Mouse (Mus musculus): ENCODE results near the gene Plin2. TPM values are rescaled to one million over a fixed set of nuclear protein-coding genes. Genes with fewer than 3 reads are reported as not detected.
"Not testable (repeated sequence)": the region's sequence is repeated elsewhere in the genome, so short reads cannot be mapped to it uniquely, and the experiment has no call there.

Plin2 gene
- total RNA-seq, 2 experiments from 2014 or later, result 69.6 to 84.5 TPM

GRCm38 (mm10) chr4:86683746-86684145 is 13.9 kb upstream of the Plin2 start:
- DNase-seq, result no peak

DNA sequence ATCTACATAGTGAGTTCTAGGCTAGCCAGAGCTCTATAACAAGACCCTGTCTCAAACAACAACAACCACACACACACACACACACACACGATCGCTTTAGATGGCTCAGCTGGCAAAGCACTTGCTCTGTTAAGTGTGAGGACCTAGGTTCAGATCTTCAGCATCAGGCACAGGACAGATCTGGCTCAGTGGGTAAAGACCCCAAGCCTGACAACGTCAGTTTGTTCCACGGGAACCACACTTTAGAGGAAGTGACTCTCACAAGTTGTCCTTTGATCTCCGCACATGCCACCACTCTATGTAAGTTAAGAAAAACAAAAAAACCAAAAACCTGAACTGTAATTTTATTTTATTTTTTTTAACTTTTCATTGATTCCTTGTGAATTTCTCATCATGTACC is 13.4 kb upstream of the Plin2 start:
- no peak for DNase-seq

- DNase-seq, result no peak
Observed at GRCm38 (mm10) chr4:86681846-86682245, 12.0 kb upstream of the Plin2 start.

DNA sequence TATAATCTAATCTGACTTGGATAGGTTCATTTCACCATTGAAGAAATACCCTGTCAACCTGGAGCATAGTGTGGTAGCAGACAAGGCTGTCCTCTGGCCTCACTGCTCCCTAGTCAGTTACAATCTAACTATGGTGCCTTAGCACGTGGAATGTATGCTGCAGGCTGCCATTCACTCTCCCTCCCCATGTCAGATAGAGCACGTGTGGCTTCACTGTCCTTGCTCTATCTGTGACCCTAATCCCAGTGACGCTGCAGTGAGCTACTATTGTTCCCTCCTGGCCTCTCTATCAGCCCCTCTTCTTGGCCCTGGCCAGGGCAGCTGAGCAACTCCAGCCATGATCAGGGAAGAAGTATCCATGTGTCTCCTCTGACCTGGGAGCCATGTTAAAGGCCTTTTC is 11.6 kb upstream of the Plin2 start:
- no peak for DNase-seq

DNA sequence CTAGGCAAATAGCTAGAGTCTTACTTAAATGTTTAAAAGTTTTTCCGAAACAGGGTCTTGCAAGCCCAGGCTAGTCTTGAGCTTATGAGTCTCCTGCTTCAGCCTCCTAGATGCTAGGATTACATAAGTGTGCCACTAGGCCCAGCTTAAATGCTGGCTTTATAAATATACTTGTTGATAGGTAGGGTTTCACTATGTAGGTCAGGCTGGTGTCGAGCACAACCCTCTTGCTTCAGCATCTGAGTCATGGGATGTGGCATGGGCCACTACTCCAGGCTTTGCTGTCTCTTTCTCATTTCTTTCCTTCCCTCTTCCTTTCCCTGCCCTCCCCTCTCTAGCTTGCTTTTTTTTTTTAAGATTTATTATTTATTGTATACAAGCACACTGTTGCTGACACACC is 9.8 kb upstream of the Plin2 start:
- DNase-seq, result no peak

DNA sequence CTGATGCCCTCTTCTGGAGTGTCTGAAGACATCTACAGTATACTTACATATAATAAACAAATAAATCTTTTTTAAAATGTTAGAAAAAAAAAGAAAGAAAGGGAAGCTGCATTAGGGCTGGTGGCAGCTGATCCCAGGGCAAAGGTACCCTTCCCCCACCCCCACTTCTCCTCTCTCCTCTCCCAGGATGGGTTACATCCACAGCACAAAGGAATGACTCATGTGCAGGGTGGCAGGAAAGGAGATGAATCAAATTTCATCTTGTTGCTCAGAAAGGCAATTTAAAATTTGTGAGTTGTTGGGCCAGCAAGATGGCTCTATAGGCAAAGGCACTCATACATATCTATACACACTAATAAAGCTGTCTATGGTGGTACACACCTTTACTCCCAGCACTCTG is 6.9 kb upstream of the Plin2 start:
- DNase-seq, result no peak

DNA sequence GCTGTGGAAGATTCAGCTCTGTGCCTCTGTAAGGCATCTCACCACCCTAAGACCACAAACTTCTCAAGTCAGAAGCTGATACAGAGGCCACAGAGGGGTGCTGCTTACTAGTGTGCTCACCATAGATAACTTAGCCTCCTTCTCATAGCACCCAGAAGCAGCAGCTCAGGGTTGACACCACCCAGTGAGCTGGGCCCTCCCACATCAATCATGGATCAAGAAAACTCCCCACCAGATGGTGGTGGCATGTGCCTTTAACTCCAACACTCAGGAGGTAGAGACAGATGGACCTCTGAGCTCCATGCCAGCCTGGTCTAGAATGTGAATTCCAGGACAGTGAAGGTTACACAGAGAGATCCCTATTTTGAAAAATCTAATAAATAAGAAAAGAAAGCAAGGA is 4.9 kb upstream of the Plin2 start:
- not testable (repeated sequence) for DNase-seq

GRCm38 (mm10) chr4:86674150-86674549 is 4.3 kb upstream of the Plin2 start:
- not testable (repeated sequence) for DNase-seq

DNA sequence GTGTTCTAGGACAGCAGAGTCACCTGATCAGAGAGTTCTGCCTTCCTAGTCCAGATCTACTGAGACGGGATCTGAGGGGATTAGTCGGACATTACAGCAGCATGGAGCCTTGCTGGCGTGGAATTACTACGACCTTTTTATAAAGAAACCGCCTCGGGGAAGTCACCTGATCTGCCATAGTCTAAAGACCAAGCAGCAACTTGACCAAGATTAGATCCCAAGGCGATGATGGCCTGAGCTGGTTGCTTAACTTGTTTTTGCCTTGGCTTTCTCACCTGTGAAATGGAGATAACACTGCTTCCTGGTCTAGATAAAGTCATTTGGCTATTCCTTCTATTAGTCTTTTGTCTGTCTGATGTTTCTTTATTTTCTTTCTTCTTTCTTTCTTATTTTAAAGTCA is 2.6 kb upstream of the Plin2 start:
- no peak for DNase-seq

- no peak for DNase-seq
Observed at GRCm38 (mm10) chr4:86671803-86672202, 1.9 kb upstream of the Plin2 start.

DNA sequence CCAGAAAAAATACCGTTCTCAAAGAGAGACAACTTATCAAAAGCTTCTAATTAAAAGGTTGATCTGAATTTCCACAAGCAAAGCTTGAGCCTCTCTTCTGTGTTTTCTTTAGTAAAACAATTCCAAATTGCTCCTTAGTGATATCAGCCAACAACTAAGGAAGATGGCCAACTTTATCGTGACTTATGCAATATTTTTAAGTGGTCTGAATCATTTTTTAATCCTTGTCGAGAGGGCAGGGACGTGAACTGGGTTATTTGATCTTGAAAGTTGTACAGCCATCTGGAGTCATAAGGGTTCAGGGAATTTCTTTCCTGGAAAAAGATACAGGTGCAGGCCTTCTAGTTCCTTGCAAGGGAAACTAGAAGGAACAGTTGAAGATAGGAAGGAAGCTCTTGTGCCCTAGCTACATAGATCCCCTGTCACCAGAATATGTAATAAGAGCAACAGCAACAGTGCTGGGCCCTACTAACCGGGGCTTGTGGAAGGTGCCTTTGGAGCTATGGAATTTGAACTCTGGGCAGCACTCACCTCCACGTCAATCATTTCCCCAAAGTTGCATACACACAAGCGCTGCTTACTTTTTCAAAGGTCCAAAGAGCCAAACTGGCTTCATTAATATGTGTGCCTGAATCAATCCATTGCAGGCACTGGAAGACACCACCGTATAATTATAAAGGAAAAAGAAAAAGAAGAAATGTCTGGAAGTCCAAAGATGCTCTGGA is 884 bp upstream of the Plin2 start:
- DNase-seq, result no peak

- DNase-seq, result not testable (repeated sequence)
Observed at GRCm38 (mm10) chr4:86669241-86669753, 563 bp downstream of the Plin2 start.

DNA sequence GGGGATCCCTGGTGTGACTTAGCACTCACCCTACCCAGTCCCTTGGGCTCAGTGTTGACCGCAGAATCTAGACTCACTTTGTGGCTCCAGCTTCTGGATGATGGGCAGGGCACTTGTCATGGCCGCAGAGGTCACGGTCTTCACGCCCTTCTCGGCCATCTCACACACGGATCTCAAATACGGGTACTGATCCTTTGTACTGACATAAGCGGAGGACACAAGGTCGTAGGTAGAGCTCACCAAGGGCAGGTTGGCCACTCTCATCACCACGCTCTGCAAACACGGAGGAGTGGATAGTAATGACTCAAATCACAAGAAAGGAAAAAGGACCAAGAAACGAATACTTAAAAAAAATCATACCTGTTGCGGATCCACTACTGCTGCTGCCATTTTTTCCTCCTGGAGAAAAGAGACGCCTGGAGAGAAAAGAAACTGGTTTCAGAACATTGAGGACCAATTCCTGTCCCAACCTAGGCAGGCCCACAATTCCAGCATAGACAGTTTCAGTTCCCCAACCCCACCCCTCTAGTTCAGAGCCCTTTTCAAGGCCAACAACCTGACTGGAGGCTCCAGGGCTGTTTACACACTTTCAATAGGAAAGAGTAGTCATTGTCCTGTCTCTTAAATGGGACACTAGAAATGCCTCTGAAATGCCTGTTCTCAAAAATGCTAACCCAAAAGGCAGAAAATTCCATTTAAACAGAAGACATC is 1.4 kb downstream of the Plin2 start:
- no peak for DNase-seq

DNA sequence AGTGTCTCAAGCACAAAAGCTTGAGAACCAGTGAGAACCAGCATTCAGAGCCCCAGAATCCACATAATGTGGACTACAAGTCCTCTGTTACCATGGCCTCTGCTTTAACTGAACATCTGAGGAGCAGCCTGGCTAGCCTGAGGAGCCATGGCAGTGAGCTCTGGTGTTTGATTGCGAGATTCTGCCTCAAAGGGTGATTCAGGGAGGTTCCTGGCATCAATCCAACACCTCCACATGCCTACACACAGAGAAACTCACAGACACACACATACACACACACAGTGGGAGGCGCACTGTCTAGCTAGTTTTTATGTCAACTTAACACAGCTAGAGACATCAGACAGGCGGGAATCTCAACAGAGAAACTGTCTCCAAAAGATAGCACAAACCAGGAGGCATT is 4.3 kb downstream of the Plin2 start:
- no peak for DNase-seq

- DNase-seq, result no peak
Observed at GRCm38 (mm10) chr4:86663919-86664318, 5.9 kb downstream of the Plin2 start.

DNA sequence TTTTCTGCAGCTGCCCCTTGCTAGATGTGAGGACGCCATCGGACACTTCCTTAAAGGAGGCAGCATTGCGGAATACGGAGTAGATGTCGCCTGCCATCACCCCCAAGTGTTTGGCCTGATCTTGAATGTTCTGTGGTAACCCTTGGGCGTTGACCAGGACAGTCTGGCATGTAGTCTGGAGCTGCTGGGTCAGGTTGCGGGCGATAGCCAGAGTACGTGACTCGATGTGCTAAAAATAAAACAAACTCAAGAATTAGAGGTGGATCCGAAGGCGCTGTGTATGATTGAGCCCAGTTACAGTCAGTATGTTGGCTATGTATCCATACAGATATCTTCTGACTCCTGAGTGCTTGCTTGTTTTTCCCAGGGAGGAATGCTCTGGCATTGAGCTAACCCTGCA is 12.7 kb downstream of the Plin2 start:
- peak; percentile 45 for DNase-seq

- not testable (repeated sequence) for DNase-seq
Observed at GRCm38 (mm10) chr4:86656410-86656809, 13.4 kb downstream of the Plin2 start.

DNA sequence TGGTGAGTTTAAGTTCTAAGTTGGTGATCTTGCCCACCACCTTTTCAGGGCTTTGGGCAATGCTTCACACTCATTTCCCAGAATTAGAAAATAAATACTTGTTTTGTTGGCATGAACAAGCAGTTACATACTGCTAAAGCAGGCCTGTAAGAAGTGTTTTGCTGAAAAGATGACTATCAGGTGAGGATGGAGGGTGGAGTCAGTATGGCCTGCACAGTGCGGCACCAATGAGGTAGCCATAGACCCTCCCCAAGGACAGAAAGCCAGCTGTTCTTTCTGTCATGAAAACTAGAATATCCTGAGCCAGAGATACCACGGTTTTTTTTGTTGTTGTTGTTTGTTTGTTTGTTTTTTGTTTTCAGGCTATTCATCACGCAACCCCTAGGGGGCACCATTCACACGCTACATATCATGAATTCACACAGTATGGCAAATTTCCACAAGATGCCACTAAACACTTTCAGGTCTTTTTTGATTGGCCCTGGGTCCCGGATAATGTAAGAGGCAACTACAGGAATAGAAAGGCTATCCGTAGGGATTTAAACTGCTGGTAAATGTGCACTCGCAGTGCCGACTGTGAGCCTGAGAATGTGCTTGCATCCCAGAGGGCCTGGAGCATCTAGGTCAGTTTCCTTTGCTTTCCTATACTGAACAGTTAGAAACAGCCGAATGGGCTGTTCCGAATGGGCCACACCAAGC is 18.0 kb downstream of the Plin2 start:
- DNase-seq, result no peak

- not testable (repeated sequence) for DNase-seq
Observed at GRCm38 (mm10) chr4:86648394-86648793, 21.5 kb downstream of the Plin2 start.

DNA sequence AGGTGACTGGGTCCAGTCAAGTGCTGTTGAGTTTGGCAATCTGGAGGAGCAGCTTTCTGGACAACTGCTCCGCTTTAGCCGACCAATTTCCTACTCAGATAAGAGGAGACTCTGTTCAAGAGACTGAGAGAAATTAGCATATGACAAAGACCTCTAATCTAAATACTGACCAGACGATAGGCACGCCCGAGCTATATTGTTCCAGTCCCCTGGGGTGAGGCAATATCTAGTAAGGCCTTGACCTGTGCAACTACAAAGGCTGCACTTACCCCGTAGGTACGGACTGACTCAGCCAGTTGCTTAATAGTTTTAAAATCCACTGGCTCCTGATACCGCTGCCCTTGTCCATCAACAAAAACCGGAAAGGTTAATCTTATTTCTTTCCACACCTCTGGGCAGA is 32.3 kb downstream of the Plin2 start:
- DNase-seq, result not testable (repeated sequence)

DNA sequence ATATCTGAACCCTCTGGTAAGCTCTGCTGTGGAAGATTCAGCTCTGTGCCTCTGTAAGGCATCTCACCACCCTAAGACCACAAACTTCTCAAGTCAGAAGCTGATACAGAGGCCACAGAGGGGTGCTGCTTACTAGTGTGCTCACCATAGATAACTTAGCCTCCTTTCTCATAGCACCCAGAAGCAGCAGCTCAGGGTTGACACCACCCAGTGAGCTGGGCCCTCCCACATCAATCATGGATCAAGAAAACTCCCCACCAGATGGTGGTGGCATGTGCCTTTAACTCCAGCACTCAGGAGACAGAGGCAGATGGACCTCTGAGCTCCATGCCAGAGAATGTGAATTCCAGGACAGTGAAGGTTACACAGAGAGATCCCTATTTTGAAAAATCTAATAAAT is 35.0 kb downstream of the Plin2 start:
- DNase-seq, result not testable (repeated sequence)

DNA sequence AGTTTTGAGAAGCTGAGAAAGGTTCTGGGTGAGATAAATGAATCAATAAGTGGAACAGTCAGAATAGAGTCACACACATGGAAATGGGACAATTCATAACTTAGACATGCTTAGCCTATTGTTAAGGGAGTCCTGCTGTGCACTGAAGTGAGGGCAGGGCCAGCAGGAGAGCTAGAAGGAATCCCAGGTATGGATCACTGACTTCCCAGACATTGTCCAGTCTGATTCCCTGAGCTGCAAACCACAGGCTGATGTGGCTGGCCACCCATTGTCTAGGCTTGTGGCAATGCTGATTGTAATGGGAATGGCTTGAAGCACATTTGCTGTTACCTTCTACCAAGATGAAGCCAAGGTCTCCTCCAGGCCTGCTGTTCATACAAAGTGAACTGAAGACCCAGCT is 35.5 kb downstream of the Plin2 start:
- DNase-seq, result not testable (repeated sequence)

DNA sequence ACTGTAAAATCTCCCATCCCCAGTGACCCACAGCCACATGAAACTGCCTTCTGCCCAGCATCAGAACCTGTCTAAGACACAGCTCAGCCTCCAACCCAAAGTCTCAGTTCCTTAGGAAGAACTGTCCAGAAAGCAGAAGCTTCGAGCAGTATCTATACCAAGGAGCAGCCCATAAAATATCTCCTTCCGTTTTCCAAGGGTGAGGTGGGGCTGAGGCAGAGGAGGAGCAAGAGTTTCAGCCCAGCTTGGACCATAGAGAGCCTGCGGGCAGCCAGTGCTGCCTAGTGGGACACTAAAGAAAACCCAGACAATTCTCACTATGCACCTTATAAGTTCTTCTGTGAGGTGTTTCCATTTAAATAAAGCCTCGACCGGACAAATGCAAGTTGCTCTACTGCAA is 37.3 kb downstream of the Plin2 start:
- DNase-seq, result not testable (repeated sequence)
